Mouse (Mus musculus) thymus, adult 18-20 months (tissue): ENCODE measurements at regions not wholly inside any gene's neighbourhood (a gene's known extent, or its start where the extent isn't known, plus 50 kb on each side); places are given as distances from the start of the nearest gene placed in this dataset.

Experiments used
- DNase-seq, 2 experiments: peaks; one replicate each; pipeline ENCODE4 v3.0.0; 2022; ENCODE audit warnings: mixed read lengths in 2 of 2

DNA sequence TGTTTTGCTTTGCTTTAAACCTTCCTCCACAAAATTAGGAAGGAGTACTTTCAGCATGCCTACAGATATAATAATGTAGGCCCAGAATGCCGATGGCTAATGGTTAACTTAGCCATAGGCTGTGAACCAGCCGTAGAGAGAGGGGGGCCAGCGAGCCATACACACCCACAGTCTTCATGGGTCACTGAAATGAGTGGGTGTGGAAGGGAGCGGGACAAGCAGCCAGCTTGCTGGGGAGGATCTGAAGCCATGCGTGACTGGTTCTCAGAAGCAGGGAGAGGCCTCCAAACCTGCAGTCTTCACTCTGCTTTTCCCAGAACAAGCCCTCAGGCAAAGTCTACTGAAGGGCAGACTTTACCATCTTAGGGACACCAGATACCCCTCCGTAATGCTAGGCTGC, 50.8 kb upstream of the Ptpn13 start:
- DNase-seq: no peak

DNA sequence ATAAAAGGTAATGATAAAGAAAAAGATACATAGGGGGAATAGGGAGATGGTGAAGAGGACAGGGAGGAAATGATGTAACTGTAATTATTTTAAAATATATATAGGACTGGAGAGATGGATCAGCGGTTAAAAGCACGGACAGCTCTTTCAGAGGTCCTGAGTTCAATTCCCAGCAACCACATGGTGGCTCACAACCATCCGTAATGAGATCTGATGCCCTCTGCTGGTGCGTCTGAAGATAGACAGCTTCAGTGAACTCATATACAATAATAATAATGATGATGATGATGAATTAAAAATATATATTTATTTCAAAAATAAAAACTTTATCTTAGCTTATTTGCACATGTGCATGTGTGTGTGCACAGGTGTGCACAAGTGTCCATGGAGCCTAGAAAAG, 51.9 kb upstream of the Ptpn13 start:
- no peak for DNase-seq

DNA sequence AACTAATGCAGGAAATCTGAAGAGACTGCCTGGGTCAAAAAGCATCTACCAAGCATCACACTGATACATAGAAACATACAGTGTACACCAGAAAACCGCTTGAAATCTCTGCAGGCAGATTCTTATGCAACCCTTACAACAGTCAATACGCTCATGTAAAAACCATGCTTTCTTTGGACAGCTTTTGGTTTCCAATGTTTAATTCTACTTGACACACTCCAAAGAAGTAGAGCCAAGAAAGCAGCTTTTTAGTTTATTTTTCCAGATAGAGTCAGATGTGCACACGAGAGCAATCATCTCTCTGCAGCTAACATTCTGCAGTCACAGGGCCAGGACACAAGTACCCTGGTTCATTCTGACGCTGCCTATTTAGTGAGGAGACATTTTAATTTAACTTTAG, 54.5 kb upstream of the Ptpn13 start:
- no peak for DNase-seq

DNA sequence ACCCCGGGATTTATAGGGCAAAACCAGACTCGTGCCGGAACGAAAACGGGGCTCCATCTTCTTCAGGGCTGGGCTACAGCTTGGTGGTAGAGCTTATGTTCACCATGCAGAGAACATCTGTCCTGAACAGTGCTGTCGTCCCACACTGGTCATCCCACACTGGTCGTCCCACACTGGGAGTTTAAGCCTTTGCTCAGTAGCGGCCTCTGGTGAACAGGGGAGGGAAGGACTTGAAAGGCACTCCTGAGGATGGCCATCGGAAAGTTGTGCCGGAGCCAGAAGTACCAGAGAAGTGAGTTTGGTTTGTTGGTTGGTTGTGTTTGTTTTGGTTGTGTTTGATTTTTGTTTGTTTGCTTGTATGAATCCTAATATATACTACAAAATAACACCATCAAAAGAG, 56.0 kb upstream of the Ptpn13 start:
- no peak for DNase-seq

DNA sequence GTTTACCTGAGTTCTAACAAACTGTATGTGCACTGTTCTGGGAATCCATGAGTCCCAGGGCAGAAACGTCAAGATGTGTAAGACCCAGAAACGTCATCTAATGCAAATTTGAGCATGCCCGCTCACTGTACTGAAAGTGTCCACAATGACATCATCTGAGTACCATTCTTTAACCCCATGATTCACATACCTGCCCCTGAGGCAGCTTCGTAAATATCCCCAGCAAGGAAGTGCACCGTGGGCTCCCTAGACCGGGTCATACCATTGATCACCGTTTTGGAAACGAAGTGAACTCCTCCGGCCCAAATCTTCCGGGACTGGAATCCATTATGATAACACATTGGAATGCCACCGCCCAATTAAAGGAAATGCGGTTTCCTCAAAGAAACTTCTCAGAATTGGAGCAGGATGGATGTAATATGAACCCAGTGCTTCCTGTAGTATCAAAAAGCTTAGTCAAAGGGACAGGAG, 57.8 kb upstream of the Ptpn13 start:
- no peak for DNase-seq

DNA sequence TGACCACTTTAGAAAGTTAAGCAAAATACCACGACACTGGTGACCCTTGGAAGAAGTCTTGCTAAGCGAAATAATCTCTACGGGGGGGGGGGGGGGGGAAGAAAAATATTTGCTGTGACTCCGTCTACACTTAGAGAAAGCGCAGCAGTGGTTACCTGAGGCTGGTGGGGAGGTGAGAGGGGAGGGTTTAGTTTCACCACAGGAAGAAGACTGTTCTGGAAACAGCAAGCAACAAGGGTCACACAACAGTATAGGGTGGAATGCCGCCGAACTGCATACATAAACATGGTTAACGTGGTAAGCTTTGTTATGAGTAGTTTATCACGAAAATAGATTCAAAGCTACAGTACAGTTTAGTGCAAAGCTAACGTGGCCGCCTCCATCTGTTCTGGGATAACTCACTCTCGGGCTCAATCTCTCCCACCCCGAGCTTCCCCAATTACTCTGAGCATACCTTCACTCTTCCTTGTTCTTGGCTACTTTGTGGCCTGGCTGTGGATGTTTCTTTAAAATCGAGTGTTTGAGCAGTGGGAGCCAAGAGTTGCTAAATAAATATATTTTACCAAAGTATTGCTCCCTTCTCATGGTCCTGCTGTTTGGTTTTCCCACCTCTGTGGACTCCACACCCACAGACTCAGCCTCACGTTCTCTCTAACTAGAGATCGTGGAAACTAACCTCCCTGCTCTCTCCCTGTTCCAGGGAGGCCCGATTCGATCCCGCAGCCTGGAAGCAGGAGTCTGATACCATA, 59.1 kb upstream of the Ptpn13 start:
- DNase-seq: no peak

DNA sequence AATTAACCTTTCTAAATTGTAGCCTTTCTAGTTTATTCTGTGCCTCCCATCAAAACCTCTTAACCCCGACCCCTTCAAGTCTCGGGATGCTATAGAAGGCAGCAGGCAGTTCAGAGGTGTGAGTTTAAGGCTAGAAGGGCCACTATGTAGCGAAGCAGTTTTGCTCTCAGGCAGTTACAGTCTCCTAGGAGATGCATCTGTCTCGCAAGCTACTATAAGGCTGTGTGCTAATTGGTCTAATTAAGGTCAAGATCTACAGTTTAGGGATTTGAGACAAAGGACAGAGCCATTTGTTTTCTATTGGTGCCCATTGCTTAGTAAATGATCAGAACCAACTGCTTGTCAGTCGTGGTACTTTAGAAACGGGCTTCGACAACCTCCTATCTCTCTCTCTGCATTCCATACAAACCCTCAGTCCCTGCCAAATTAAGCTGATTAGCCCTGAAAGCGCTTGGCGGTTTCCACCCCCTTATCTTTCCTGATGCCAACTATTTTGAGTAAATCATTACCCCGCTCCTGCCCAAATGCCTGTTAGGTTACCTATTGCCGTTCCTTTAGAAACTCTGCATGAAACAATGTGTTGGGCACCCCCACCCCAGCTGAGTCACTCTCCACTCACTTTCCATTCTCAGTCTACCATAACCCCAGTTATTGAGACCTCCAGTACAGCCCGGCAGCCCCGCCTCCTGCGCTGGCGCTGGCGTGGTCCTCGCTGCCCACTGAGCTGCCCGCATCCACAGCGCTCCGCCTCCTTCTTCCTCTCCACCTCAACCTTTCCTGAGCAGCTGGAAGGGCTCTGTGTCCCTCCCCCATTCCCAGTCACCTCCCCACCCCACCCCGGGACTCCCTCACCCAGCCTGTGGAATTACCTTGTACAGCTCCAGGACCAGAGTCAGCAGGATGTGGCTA, 59.9 kb upstream of the Ptpn13 start:
- no peak for DNase-seq

DNA sequence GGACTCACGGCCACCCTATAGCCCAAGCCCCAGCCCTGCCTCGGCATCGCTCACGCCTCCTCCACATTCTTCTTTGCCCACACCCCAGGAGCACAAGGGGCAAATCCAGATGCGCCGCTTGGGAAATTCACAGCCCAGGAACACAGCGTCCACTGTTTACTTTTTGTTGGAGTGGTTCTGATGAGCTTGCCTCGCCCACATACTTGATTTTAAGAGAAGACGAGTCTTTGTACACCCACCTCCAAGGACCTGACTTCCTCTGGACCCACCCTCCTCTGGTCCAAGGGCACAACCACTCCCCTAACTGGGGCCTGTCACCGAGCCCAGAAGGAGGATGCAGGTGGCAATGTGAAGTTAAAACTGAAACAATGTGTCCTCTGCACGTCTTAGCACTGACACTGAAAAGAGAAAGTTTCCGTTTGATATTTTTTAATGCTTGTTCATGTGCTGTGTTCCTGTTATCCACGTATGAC, 64.2 kb upstream of the Ptpn13 start:
- DNase-seq: peak; percentile 50 to 72

DNA sequence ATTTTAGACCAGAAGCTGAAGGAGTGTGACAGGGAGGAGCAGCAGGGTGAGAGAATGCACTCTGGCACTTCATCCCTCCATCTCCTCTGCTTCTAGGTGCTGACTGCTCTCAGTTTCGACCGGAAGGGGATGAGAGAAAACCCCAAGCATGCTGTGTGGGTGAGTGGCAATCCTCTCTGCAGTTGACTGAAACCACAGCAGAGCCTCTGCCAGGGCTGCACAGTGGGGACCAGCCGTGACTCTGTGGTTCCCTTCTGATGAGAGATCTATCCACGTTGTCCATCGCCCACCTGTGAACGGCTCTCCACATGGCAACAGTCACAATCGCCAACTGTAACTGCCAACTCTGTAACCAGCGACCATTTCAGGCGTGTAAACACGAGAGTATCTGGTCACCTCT, 64.6 kb upstream of the Ptpn13 start:
- DNase-seq: peak; percentile 25 to 52

DNA sequence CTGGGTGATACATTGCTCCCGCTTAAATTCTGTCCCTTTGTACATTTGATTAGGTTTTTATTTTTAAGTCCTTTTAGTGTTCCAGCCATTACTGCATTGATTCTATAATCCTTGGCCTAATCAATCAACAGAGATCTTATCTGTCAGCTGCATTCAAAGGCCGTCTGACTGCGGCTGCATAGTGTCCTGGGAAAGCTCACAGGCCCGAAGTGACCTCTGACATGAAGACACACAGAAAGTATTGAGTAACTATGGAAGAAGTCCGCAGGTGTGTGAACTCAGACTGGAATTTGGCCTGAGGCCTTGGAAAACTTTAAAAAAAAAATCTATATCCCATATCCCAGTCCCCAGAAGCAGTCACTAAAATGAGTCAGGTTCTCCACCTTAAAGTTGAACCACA, 67.4 kb upstream of the Ptpn13 start:
- no peak for DNase-seq

DNA sequence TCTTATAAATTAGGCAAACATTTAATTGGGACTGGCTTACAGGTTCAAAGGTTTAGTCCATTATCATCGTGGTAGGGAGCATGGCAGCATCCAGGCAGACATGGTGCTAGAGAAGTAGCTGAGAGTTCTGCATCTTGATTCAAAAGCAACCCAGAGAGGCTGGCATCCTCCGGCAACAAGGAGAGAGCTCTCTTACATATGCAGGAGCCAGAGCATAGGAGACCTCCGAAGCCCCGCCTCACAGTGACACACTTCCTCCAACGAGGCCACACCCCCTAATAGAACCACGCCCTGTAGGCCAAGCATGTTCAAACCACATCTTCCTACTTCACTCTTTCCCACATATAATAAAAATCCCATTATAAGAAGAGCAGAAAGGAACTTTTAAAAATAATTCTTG, 68.5 kb upstream of the Ptpn13 start:
- no peak for DNase-seq

DNA sequence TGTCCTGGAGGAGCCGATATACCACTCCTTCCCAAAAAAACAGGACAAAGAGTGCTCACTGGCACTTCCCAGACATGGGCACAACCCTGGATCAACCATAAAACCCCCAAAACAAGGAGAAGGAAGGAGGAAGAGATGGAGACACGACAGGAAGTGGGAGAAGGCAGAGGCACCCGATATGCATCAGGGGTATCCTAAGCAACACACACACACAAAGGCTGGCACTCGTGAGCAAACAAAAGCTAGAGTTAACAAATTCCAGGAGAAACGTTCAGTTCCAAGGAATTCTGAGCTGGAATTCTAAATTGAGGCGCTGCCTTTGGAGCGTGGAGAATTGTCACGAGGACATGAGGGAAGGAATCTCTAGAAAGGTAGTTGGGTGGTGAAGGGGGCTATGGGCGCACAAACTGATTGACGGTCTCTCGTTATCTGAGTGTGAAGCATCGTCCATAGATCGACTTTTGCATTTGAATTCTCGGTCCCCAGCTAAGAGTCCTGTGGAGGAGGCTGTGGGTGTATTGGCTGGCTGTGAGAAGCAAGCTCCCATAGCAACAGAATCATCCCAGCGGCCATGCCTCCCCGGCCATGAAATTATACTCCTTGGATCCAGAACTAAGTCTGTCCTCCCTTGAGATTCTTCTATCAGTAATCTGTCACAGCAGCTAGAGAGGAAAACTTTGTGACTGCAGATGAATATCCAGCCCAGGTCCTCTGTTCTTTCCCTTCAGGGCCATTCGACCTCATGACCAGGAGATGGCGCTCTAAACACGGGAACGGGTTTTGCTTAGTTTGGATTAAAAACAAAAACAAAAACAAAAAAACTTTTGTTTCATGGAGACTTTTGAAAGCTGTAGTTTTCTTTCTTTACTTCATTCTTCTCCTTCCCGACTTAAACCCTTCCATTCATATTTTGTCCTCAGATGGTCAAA, 69.4 kb upstream of the Ptpn13 start:
- DNase-seq: peak in 1 of 2 experiments; percentile 10

DNA sequence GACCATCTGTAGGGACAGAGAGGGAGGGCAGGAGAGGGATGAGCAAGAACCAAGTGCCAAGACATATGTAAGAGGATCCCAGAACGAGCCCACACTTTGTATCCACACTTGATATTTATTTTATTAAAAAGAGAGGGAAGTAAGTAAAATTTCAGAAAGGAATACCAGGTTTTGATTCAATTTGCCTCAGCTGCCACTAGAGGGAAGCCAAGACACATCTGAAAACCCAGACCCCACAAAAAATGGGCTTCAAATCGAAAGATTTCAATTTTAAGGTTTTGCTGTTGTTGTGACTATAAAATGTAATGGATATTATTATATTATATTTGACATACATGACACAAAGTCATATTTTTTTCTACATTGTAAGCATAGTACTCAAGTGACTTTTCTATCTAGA, 81.1 kb upstream of the Ptpn13 start:
- no peak for DNase-seq

DNA sequence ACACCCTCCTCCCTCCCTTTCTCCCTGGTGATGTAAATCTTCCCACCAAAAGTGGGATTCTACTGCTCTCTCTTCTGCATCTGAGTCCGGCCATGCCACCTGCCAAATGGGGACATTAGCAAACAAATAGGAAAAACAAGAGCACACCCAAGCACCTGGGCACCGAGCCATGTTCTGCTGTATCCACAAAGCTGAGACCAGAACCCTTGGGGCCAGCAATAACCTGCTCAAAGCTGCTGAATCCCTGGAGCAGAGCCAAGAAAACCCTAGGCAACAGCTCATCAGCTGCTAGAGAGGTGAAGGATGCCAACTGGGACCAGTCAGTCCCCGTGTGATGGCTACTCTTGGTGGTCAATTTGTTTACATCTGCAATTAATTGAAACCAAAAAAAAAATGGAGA, 83.5 kb upstream of the Ptpn13 start:
- DNase-seq: no peak

DNA sequence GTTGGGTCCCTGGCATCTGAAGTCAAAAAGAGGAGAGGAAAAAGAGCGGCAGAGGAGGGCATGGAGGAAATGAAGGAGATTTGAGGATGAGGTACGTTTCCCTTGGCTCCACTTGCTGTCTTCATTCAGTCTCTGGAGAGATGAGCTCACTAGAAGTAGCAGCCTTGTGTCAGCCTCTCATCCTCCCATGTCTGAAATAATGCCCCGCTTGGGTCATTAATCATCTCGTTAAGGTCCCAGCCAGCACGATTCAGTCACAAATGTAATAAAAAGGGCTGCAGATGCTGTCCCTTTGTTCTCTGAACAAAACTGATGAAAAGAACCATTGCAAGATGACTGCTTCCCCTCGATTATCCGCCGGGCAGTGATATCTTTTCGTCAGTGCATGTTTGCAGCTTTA, 84.4 kb upstream of the Ptpn13 start:
- DNase-seq: no peak

DNA sequence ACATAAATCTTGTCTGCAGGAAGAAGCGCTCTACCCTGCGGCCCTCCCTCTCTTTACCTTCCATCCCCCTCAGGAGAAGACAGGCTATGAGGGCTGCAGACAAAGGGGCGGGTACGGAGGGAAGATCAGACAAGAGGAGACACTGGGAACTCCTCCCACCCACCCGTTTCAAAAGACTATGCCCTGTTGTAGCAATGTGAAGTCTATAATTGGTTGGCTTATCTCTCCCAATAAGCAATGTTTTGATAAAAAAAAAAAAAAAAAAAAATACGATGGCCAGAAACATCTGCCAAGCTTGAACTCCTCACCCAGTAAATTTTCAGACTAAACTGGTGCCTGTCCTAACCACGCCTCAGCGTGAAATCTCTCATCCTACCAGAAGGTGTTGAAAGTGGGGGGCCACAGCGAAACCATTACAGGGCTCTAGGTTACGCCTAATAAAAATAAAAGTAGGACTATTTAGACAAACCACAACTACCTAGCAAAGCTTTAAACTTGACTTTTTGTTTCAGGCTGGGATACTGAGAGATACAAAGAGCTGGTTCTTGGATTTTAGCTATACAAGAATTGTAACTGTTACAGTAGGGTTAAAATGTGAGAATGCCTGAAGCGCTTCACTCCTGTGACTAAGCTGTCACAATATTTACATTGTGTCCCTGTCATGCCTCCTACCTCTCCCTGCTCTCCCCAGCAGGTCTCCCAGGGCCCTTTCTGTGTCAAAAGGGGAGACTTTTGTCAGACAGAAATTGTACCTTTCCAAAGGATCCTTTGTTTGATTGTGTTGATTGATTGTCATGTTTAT, 88.1 kb upstream of the Ptpn13 start:
- no peak for DNase-seq

DNA sequence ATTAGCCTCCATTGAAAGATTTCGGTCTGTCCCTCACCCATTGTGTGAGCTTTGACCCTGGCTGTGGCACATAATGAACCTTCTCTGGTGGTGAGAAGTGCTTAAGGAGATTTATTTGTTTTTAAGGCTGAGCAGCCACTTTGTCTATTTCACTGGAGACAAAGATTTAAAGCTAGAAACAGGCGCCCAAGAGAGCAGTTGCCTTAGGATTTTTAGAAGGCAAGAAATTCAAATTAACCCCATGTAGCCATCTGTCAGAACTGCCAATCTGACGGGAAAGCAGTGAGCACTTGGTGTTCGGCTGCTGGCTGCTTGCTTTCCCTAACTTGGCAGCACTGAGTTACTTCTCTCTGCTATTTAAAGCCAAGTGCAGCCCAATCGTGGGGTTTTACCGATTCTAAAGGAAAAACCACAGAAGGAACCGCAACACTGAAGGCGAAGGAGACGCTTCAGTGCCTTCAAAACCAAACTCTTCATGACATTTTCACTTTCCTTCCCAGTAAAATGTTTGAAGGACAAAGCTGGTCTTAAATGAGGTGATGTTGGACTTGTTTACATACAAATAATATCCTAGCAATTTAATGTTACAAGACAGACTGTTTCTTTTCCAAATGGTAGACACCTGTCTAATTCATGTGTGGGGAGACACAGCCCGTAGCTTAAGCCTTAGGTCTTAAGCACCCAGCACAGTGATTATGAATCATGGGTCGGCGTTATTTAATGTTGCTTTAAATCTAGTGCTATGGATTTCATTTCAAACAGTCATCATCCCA, 88.9 kb upstream of the Ptpn13 start:
- DNase-seq: no peak

DNA sequence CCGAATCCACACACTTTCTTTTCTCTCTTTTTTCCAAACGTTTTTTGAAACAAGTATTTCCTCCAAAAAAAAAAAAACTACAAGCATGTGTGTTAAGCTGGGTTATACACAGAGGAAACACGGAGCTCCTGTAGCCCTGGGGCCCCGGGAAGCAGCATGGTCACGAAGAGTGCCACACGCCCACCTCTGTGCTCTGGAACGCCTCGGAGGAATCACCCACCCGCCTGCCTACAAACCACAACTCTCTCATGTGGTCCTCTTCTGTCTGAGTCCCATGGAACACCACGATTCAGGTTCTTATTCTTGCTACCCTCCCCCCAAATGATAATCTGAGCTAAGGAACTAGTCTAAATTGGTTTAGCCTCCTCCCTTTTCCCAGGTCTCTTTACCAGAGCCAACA, 98.6 kb upstream of the Ptpn13 start:
- DNase-seq: peak in 1 of 2 experiments; percentile 6

DNA sequence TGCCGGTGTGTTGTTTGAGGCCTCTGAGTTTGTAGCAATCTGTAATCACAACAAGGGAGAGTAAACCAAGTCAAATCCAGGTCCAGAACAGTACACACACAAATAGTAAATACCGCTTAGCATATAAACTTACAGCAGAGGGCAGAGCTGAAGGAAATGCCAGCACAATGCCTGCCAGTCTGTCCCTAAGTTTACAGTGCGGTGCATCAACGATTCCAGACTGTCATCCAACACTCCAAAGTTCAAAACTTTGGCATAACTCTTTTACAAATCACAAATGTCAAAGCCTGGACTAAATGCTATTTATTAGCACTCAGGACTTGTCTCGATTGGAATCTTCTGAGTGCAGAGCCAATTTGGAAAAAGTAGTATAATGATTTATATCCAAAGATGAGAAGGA, 104.7 kb upstream of the Ptpn13 start:
- DNase-seq: no peak

DNA sequence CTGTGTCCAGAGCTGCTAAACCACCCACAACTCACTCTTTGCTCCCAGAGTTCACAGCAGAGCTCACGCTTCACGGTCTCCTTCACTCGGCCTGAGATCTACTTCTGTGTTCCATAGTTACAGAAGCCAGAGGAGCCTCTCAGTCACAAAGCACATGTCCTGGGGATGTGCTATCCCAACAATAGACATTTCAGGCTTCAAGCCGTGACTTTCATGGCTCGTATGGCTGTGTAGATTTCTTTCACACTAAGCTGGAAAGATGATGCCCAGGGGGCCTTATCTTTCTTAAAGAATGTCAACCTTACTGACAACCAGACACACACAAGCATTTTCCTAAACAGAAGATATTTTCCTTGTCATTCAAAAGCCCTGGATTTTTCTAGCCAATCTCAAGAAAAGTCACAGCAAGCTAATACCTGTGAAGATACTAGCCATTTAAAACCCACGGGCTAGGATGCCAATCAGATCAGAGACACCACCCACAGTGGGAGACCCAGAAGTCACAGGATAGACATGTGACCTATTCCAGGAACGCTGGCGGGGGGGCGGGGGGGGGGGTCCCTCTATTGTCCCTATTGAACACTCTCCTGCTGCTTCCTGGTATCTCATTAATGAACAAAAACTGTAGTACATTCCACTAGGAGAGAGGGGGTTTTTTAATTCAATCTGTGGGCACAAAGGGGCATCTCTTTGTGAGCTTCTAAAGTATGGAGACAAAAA, 98.8 kb upstream of the Mapk10 start:
- no peak for DNase-seq
